Mouse (Mus musculus): Measurements from ENCODE around the gene Elfn2.

Gene Elfn2

GRCm38 (mm10) chr15:78720532-78720931 is 2.0 kb upstream of the Elfn2 start:
- ATAC-seq (ENCODE audit: low TSS enrichment) = no peak

- no peak for ATAC-seq (ENCODE audit: low TSS enrichment)
Measured at GRCm38 (mm10) chr15:78720094-78720493, 1.5 kb upstream of the Elfn2 start.

- peak; percentile 35; the same call in 1 of the 2 replicates for ATAC-seq (ENCODE audit: low TSS enrichment)
Measured at GRCm38 (mm10) chr15:78719416-78719815, 845 bp upstream of the Elfn2 start.

GRCm38 (mm10) chr15:78716936-78717335 is 1.6 kb downstream of the Elfn2 start:
- no peak for ATAC-seq (ENCODE audit: low TSS enrichment)

- ATAC-seq (ENCODE audit: low TSS enrichment) = no peak
Measured at GRCm38 (mm10) chr15:78715856-78716255, 2.7 kb downstream of the Elfn2 start.

GRCm38 (mm10) chr15:78713751-78714150 is 4.8 kb downstream of the Elfn2 start:
- ATAC-seq (ENCODE audit: low TSS enrichment) = 0 out of 2 replicates have a peak, but pooled peaks have one; percentile 13

GRCm38 (mm10) chr15:78712335-78713258 is 6.0 kb downstream of the Elfn2 start:
- ATAC-seq (ENCODE audit: low TSS enrichment) = peak; percentile 28

- peak; percentile 21 for ATAC-seq (ENCODE audit: low TSS enrichment)
Measured at GRCm38 (mm10) chr15:78711935-78712334, 6.6 kb downstream of the Elfn2 start.

- peak; percentile 42 for ATAC-seq (ENCODE audit: low TSS enrichment)
Measured at GRCm38 (mm10) chr15:78710634-78711033, 7.9 kb downstream of the Elfn2 start.

- ATAC-seq (ENCODE audit: low TSS enrichment) = peak; percentile 38
Measured at GRCm38 (mm10) chr15:78709767-78710166, 8.8 kb downstream of the Elfn2 start.

GRCm38 (mm10) chr15:78706630-78707029 is 11.9 kb downstream of the Elfn2 start:
- ATAC-seq (ENCODE audit: low TSS enrichment) = no peak

GRCm38 (mm10) chr15:78704824-78705223 is 13.7 kb downstream of the Elfn2 start:
- ATAC-seq (ENCODE audit: low TSS enrichment) = peak; percentile 53; the same call in 1 of the 2 replicates

GRCm38 (mm10) chr15:78704007-78704406 is 14.6 kb downstream of the Elfn2 start:
- ATAC-seq (ENCODE audit: low TSS enrichment) = no peak

GRCm38 (mm10) chr15:78700420-78700819 is 18.2 kb downstream of the Elfn2 start:
- no peak for ATAC-seq (ENCODE audit: low TSS enrichment)

GRCm38 (mm10) chr15:78699513-78699912 is 19.1 kb downstream of the Elfn2 start:
- ATAC-seq (ENCODE audit: low TSS enrichment) = no peak

- ATAC-seq (ENCODE audit: low TSS enrichment) = peak; percentile 48
Measured at GRCm38 (mm10) chr15:78698491-78699135, 20.0 kb downstream of the Elfn2 start.

- peak; percentile 51 for ATAC-seq (ENCODE audit: low TSS enrichment)
Measured at GRCm38 (mm10) chr15:78698084-78698483, 20.5 kb downstream of the Elfn2 start.

GRCm38 (mm10) chr15:78695745-78696144 is 22.8 kb downstream of the Elfn2 start:
- no peak for ATAC-seq (ENCODE audit: low TSS enrichment)

GRCm38 (mm10) chr15:78692505-78692904 is 26.1 kb downstream of the Elfn2 start:
- ATAC-seq (ENCODE audit: low TSS enrichment) = no peak

GRCm38 (mm10) chr15:78690716-78691115 is 27.9 kb downstream of the Elfn2 start:
- no peak for ATAC-seq (ENCODE audit: low TSS enrichment)

- no peak for ATAC-seq (ENCODE audit: low TSS enrichment)
Measured at GRCm38 (mm10) chr15:78686910-78687309, 31.7 kb downstream of the Elfn2 start.

- ATAC-seq (ENCODE audit: low TSS enrichment) = peak; percentile 61
Measured at GRCm38 (mm10) chr15:78684111-78684510, 34.5 kb downstream of the Elfn2 start.

GRCm38 (mm10) chr15:78683474-78683873 is 35.1 kb downstream of the Elfn2 start:
- no peak for ATAC-seq (ENCODE audit: low TSS enrichment)

All from frontal cortex, adult (tissue).